28 mouse cellular contexts compared by ENCODE assay signal in genomic region chr9:109107341-109107740, GRCm38 (mm10). TPM values are rescaled to one million over a fixed set of nuclear protein-coding genes. Genes with fewer than 3 reads are reported as not detected.
A peak's percentile ranks its signal among the peaks of the same experiment; 100 is the strongest.
DNase-seq lines count a peak whose midpoint lies in the region; ATAC-seq and TF ChIP-seq lines count a peak whose summit lies in the region.
"Had no signal": no experiment of that assay in that cellular context is flagged by ENCODE, and none has a peak within 500 bp of the region (broad histone marks: within the 10 kb centered on the region; RNA-seq: fewer than 3 reads in every experiment).

No protein-coding gene starts in this region.

- CTCF ChIA-PET in Patski (lab: Charles Lee): interaction anchor here (0.8 kb wide), 1 partner anchor 20 kb away, joined by 3 read pairs; no protein-coding TSS in a partner anchor

- peaks cover 89% of the 10 kb centered on the region for H3K36me3 ChIP-seq in kidney, embryonic 15.5 days
- peaks cover 52% of the 10 kb centered on the region for H3K36me3 ChIP-seq in limb, embryonic 11.5 days (ENCODE audit: control insufficient read depth, insufficient read depth, low read length)
- H3K36me3 ChIP-seq in limb, embryonic 10.5 days: peaks cover 100% of the 10 kb centered on the region
- H3K36me3 ChIP-seq in limb, embryonic 12.5 days: peaks cover 96% of the 10 kb centered on the region
- peaks cover 67% of the 10 kb centered on the region for H3K36me3 ChIP-seq in liver, embryonic 12.5 days

- POLR2A ChIA-PET in Patski (lab: Charles Lee): interaction anchor here (0.6 kb wide), 1 partner anchor 321 kb away, joined by 3 read pairs; no protein-coding TSS in a partner anchor

- H3K27me3 ChIP-seq in kidney, embryonic 15.5 days: no peaks in the 10 kb centered on the region
- H3K27me3 ChIP-seq in limb, embryonic 11.5 days (ENCODE audit: control insufficient read depth, insufficient read depth, low read length): no peaks in the 10 kb centered on the region
- H3K27me3 ChIP-seq in limb, embryonic 10.5 days (ENCODE audit: low read depth, poor library complexity, severe bottlenecking): 0 out of 2 replicates have a peak, but pooled peaks cover 5% of the 10 kb centered on the region
- peaks cover 64% of the 10 kb centered on the region for H3K27me3 ChIP-seq in Patski
- H3K27me3 ChIP-seq in limb, embryonic 12.5 days: no peaks in the 10 kb centered on the region
- no peaks in the 10 kb centered on the region for H3K27me3 ChIP-seq in liver, embryonic 12.5 days (replicated peaks)
- H3K27me3 ChIP-seq: embryonic facial prominence, embryonic 13.5 days; forebrain, embryonic 12.5 days; forebrain, embryonic 15.5 days; heart, embryonic 13.5 days had no signal

- peak overlapping the region; percentile 76 for H3K27ac ChIP-seq in kidney, embryonic 15.5 days
- no peak overlapping the region for H3K27ac ChIP-seq in limb, embryonic 11.5 days (replicated peaks; ENCODE audit: low read depth, low read length)
- no peak overlapping the region for H3K27ac ChIP-seq in limb, embryonic 10.5 days
- H3K27ac ChIP-seq in limb, embryonic 12.5 days: peak overlapping the region; percentile 42
- H3K27ac ChIP-seq in liver, embryonic 12.5 days: no peak overlapping the region
- H3K27ac ChIP-seq: embryonic facial prominence, embryonic 10.5 days; embryonic facial prominence, embryonic 13.5 days; forebrain, embryonic 12.5 days; forebrain, embryonic 15.5 days; heart, adult 2 months; heart, embryonic 10.5 days; heart, embryonic 13.5 days; hindbrain, embryonic 14.5 days had no signal

- H3K4me1 ChIP-seq in kidney, embryonic 15.5 days: peaks cover 57% of the 10 kb centered on the region
- peaks cover 8% of the 10 kb centered on the region; the same call in 1 of the 2 replicates for H3K4me1 ChIP-seq in limb, embryonic 11.5 days (ENCODE audit: control insufficient read depth, insufficient read depth, low read length)
- peaks cover 28% of the 10 kb centered on the region for H3K4me1 ChIP-seq in limb, embryonic 10.5 days
- H3K4me1 ChIP-seq in limb, embryonic 12.5 days (replicated peaks): peaks cover 29% of the 10 kb centered on the region
- H3K4me1 ChIP-seq in liver, embryonic 12.5 days: no peaks in the 10 kb centered on the region

- ATAC-seq in kidney, embryonic 15.5 days (replicated peaks; ENCODE audit: low FRiP score): peak; percentile 77
- peak; percentile 32; the same call in 1 of the 2 replicates for ATAC-seq in limb, embryonic 11.5 days (ENCODE audit: insufficient number of reproducible peaks, low FRiP score, low TSS enrichment, low read depth)
- peak; percentile 79 for ATAC-seq in Patski
- no peak; the same call in 1 of the 2 replicates for ATAC-seq in limb, embryonic 12.5 days (ENCODE audit: insufficient number of reproducible peaks, insufficient read depth, low FRiP score, low TSS enrichment, low read depth)
- no peak for ATAC-seq in liver, embryonic 12.5 days
- ATAC-seq: CD4-positive, CD25-positive, alpha-beta regulatory T cell, adult 4 months; forebrain, embryonic 15.5 days had no signal

- peak overlapping the region; percentile 15; the same call in 1 of the 2 replicates for H3K4me2 ChIP-seq in kidney, embryonic 15.5 days
- H3K4me2 ChIP-seq in limb, embryonic 11.5 days (ENCODE audit: low read depth, severe bottlenecking): no peak overlapping the region
- no peak overlapping the region for H3K4me2 ChIP-seq in limb, embryonic 12.5 days
- no peak overlapping the region for H3K4me2 ChIP-seq in liver, embryonic 12.5 days
- H3K4me2 ChIP-seq: embryonic facial prominence, embryonic 13.5 days; forebrain, embryonic 12.5 days; forebrain, embryonic 15.5 days; heart, embryonic 13.5 days; hindbrain, embryonic 14.5 days had no signal

- no peak overlapping the region for H3K4me3 ChIP-seq in kidney, embryonic 15.5 days (replicated peaks)
- H3K4me3 ChIP-seq in limb, embryonic 11.5 days (ENCODE audit: low read depth, low read length): no peak overlapping the region
- no peak overlapping the region for H3K4me3 ChIP-seq in limb, embryonic 10.5 days
- no peak overlapping the region for H3K4me3 ChIP-seq in limb, embryonic 12.5 days (replicated peaks)
- H3K4me3 ChIP-seq in liver, embryonic 12.5 days: no peak overlapping the region
- H3K4me3 ChIP-seq: embryonic facial prominence, embryonic 10.5 days; embryonic facial prominence, embryonic 13.5 days; erythroblast, embryonic 14.5 days; forebrain, embryonic 12.5 days; forebrain, embryonic 15.5 days; heart, adult 2 months; heart, embryonic 10.5 days; heart, embryonic 13.5 days had no signal

- no peaks in the 10 kb centered on the region for H3K9me3 ChIP-seq in kidney, embryonic 15.5 days (replicated peaks)
- H3K9me3 ChIP-seq in limb, embryonic 11.5 days (ENCODE audit: control insufficient read depth, low read length): no peaks in the 10 kb centered on the region
- H3K9me3 ChIP-seq in limb, embryonic 10.5 days (replicated peaks): no peaks in the 10 kb centered on the region
- no peaks in the 10 kb centered on the region for H3K9me3 ChIP-seq in limb, embryonic 12.5 days
- H3K9me3 ChIP-seq in liver, embryonic 12.5 days (replicated peaks): no peaks in the 10 kb centered on the region
- H3K9me3 ChIP-seq: embryonic facial prominence, embryonic 10.5 days; embryonic facial prominence, embryonic 13.5 days; forebrain, embryonic 12.5 days; forebrain, embryonic 15.5 days; heart, embryonic 10.5 days; heart, embryonic 13.5 days had no signal

- no peak for TF ChIP-seq CTCF in Patski (IDR thresholded peaks at IDR 0.05)

- in situ Hi-C loops in Patski (cut with MboI; ENCODE audit: low pct_unique_long_range_greater_than_20kb): no loop called here

- 19% methylated on average over 5 of the region's 6 CpGs for WGBS in kidney, embryonic 15.5 days
- WGBS in limb, embryonic 11.5 days: 46% methylated on average over 3 of the region's 6 CpGs
- WGBS in limb, embryonic 10.5 days: 68% methylated on average over 6 of the region's 6 CpGs
- 29% methylated on average over 5 of the region's 6 CpGs for WGBS in limb, embryonic 12.5 days
- 68% methylated on average over 4 of the region's 6 CpGs for WGBS in liver, embryonic 12.5 days (ENCODE audit: insufficient replicate concordance)

- no peak for DNase-seq in kidney, postnatal 36 days
- DNase-seq in limb, embryonic 11.5 days (ENCODE audit: low spot score): no peak
- no peak for DNase-seq in limb, embryonic 10.5 days (ENCODE audit: low spot score)
- DNase-seq in Patski (ENCODE audit: low read depth, low spot score): peak; percentile 81
- DNase-seq: adrenal gland, adult 8-10 months; adrenal gland, postnatal 25 days; cerebellum, adult 11-12 months; cerebellum, adult 8-10 months; cerebellum, postnatal 10 days; cerebellum, postnatal 36 days; embryo, embryonic 11 days; gastrocnemius, postnatal 10 days; gastrocnemius, postnatal 36 days; heart, adult 2 months; heart, postnatal 14 days; heart, postnatal 4 days had no signal

- no peak overlapping the region for H3K9ac ChIP-seq in kidney, embryonic 15.5 days
- no peak overlapping the region for H3K9ac ChIP-seq in limb, embryonic 11.5 days (ENCODE audit: low read length)
- H3K9ac ChIP-seq in limb, embryonic 12.5 days (replicated peaks): no peak overlapping the region
- no peak overlapping the region for H3K9ac ChIP-seq in liver, embryonic 12.5 days
- H3K9ac ChIP-seq: embryonic facial prominence, embryonic 13.5 days; forebrain, embryonic 12.5 days; forebrain, embryonic 15.5 days; heart, embryonic 13.5 days; hindbrain, embryonic 14.5 days had no signal

RNA-seq across cellular contexts. Expression of gene Plxnb1, which starts 12.2 kb away (rescaled TPM):
- 15.2 and 19.4 TPM in 2 replicates for polyA plus RNA-seq in kidney, embryonic 15.5 days (2015; fragmentation: Nextera tagmentation; extraction: Ambion mirVana)
- 13.7 and 15.2 TPM in 2 replicates for polyA plus RNA-seq in limb, embryonic 11.5 days (2014; fragmentation: Nextera tagmentation; extraction: Ambion mirVana)
- 18.6 and 23.7 TPM in 2 replicates for polyA plus RNA-seq in limb, embryonic 10.5 days (2016; fragmentation: Nextera tagmentation; extraction: Ambion mirVana)
- 0.40 TPM for polyA plus RNA-seq in Patski (2021)
- polyA plus RNA-seq in limb, embryonic 12.5 days (2016; fragmentation: Nextera tagmentation; extraction: Ambion mirVana): 22.2 and 25.7 TPM in 2 replicates
- 4.9 TPM in 2 replicates for polyA plus RNA-seq in liver, embryonic 12.5 days (2016; fragmentation: Nextera tagmentation; extraction: Ambion mirVana)

RNA-seq across cellular contexts. Expression of gene Tma7, which starts 25.0 kb away (rescaled TPM):
- 616 and 693 TPM in 2 replicates for polyA plus RNA-seq in kidney, embryonic 15.5 days (2015; fragmentation: Nextera tagmentation; extraction: Ambion mirVana)
- polyA plus RNA-seq in limb, embryonic 11.5 days (2014; fragmentation: Nextera tagmentation; extraction: Ambion mirVana): 864 and 871 TPM in 2 replicates
- 805 and 864 TPM in 2 replicates for polyA plus RNA-seq in limb, embryonic 10.5 days (2016; fragmentation: Nextera tagmentation; extraction: Ambion mirVana)
- polyA plus RNA-seq in Patski (2021): 188 TPM
- polyA plus RNA-seq in limb, embryonic 12.5 days (2016; fragmentation: Nextera tagmentation; extraction: Ambion mirVana): 840 and 867 TPM in 2 replicates
- polyA plus RNA-seq in liver, embryonic 12.5 days (2016; fragmentation: Nextera tagmentation; extraction: Ambion mirVana): 522 and 538 TPM in 2 replicates

RNA-seq across cellular contexts. Expression of gene Ccdc51, which starts 25.0 kb away (rescaled TPM):
- 12.9 and 13.6 TPM in 2 replicates for polyA plus RNA-seq in kidney, embryonic 15.5 days (2015; fragmentation: Nextera tagmentation; extraction: Ambion mirVana)
- 13.9 and 14.9 TPM in 2 replicates for polyA plus RNA-seq in limb, embryonic 11.5 days (2014; fragmentation: Nextera tagmentation; extraction: Ambion mirVana)
- 13.6 and 14.1 TPM in 2 replicates for polyA plus RNA-seq in limb, embryonic 10.5 days (2016; fragmentation: Nextera tagmentation; extraction: Ambion mirVana)
- 8.4 TPM for polyA plus RNA-seq in Patski (2021)
- 12.8 and 13.9 TPM in 2 replicates for polyA plus RNA-seq in limb, embryonic 12.5 days (2016; fragmentation: Nextera tagmentation; extraction: Ambion mirVana)
- polyA plus RNA-seq in liver, embryonic 12.5 days (2016; fragmentation: Nextera tagmentation; extraction: Ambion mirVana): 14.5 and 15.3 TPM in 2 replicates

RNA-seq across cellular contexts. Expression of gene Atrip, which starts 33.4 kb away (rescaled TPM):
- polyA plus RNA-seq in kidney, embryonic 15.5 days (2015; fragmentation: Nextera tagmentation; extraction: Ambion mirVana): 26.3 and 27.0 TPM in 2 replicates
- 28.4 and 30.6 TPM in 2 replicates for polyA plus RNA-seq in limb, embryonic 11.5 days (2014; fragmentation: Nextera tagmentation; extraction: Ambion mirVana)
- polyA plus RNA-seq in limb, embryonic 10.5 days (2016; fragmentation: Nextera tagmentation; extraction: Ambion mirVana): 35.3 and 36.8 TPM in 2 replicates
- 10.3 TPM for polyA plus RNA-seq in Patski (2021)
- 31.6 and 33.4 TPM in 2 replicates for polyA plus RNA-seq in limb, embryonic 12.5 days (2016; fragmentation: Nextera tagmentation; extraction: Ambion mirVana)
- polyA plus RNA-seq in liver, embryonic 12.5 days (2016; fragmentation: Nextera tagmentation; extraction: Ambion mirVana): 18.6 and 19.4 TPM in 2 replicates

RNA-seq across cellular contexts. Expression of gene Trex1, which starts 47.8 kb away (rescaled TPM):
- 11.1 and 13.8 TPM in 2 replicates for polyA plus RNA-seq in kidney, embryonic 15.5 days (2015; fragmentation: Nextera tagmentation; extraction: Ambion mirVana)
- 5.5 and 8.2 TPM in 2 replicates for polyA plus RNA-seq in limb, embryonic 11.5 days (2014; fragmentation: Nextera tagmentation; extraction: Ambion mirVana)
- 7.5 and 9.4 TPM in 2 replicates for polyA plus RNA-seq in limb, embryonic 10.5 days (2016; fragmentation: Nextera tagmentation; extraction: Ambion mirVana)
- polyA plus RNA-seq in Patski (2021): 18.1 TPM
- 7.1 and 7.5 TPM in 2 replicates for polyA plus RNA-seq in limb, embryonic 12.5 days (2016; fragmentation: Nextera tagmentation; extraction: Ambion mirVana)
- polyA plus RNA-seq in liver, embryonic 12.5 days (2016; fragmentation: Nextera tagmentation; extraction: Ambion mirVana): 8.8 and 9.1 TPM in 2 replicates

Comparison
In these comparisons a context has a peak if more than half of its experiments do, and no peak if none do; other contexts are left out.
1. ATAC-seq: peak in kidney, embryonic 15.5 days (single experiment), limb, embryonic 11.5 days (single experiment) and Patski (single experiment); none in limb, embryonic 12.5 days (single experiment) and liver, embryonic 12.5 days (single experiment).
2. H3K27ac ChIP-seq: peak in kidney, embryonic 15.5 days (single experiment) and limb, embryonic 12.5 days (single experiment); none in limb, embryonic 11.5 days (single experiment), limb, embryonic 10.5 days (single experiment) and liver, embryonic 12.5 days (single experiment).